Mouse (Mus musculus): ENCODE results near the gene Bckdha. TPM values are rescaled to one million over a fixed set of nuclear protein-coding genes. Genes with fewer than 3 reads are reported as not detected.

Bckdha gene
- polyA plus RNA-seq, 1 experiment from 2014 or later, result 45.1 TPM

DNA sequence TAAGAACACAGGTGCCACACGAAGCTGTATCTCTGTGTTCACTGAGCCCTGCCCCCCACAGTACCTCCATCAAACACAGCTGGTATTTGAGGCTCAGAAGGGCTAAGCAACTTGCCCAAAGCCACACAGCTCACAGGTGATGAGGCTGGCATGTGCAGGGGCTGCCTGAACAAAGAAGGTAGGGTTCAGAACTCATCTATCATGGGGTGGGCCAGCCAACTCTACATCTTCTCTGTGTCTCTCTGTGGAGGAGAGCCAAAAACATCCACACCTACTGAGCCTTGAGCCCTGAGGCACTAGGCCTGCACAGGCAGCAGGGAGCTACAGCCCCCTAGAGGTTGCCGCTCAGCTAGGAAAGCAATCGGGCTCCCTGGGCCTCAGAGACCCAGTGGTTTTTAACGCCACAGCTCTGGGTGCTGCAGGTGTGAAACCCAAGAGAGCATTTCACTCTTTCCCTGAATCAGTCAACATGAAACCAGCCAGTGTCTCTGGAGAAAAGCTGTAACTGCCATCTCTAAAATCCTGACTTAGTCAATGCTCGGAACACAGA, 11.1 kb downstream of the Bckdha start:
- Histone ChIP-seq H3K36me3 (replicated peaks; ENCODE audit: control insufficient read depth, insufficient read depth, low read depth, low read length) (no peaks in the 10 kb centered on the region), H3K9me3 (replicated peaks; ENCODE audit: control insufficient read depth, low read length) (no peaks in the 10 kb centered on the region), H3K4me3 (ENCODE audit: low read depth, low read length) (no peak overlapping the region), H3K27ac (replicated peaks; ENCODE audit: low read depth, low read length) (no peak overlapping the region), H3K4me2 (ENCODE audit: low read depth, low read length) (no peak overlapping the region), H3K9ac (replicated peaks; ENCODE audit: low read length) (no peak overlapping the region), H3K4me1 (ENCODE audit: control insufficient read depth, insufficient read depth, low read length) (no peaks in the 10 kb centered on the region), H3K27me3 (ENCODE audit: control insufficient read depth, insufficient read depth, low read length) (no peaks in the 10 kb centered on the region)
- ATAC-seq (replicated peaks; ENCODE audit: insufficient number of reproducible peaks, low FRiP score, low TSS enrichment, low read depth), result no peak
- no peak for DNase-seq (ENCODE audit: low spot score)
- WGBS, result 55% methylated on average over 5 of the region's 5 CpGs

DNA sequence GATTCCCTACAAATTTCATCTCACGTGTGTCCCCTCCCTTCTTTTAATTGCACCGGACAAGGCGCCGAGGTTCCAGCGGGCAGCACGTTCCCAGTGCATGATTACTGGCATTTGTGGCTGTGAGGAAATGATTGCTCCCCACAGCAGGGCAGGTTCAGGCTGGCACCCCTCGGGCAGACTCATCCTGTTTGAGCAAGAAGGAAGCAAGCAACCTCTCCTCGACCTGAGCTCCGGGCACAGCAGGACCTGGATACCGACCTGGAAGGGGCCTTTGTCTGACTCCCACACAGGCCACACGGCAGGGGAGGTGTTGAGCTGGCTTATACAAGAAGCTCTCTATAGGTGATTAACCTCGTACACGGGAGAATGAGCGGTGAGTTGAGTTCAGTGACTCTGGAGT, 13.7 kb downstream of the Bckdha start:
- H3K9me3 ChIP-seq (replicated peaks; ENCODE audit: control insufficient read depth, low read length), result no peaks in the 10 kb centered on the region
- no peak overlapping the region for H3K27ac ChIP-seq (replicated peaks; ENCODE audit: low read depth, low read length)
- H3K36me3 ChIP-seq (replicated peaks; ENCODE audit: control insufficient read depth, insufficient read depth, low read depth, low read length), result no peaks in the 10 kb centered on the region
- H3K9ac ChIP-seq (replicated peaks; ENCODE audit: low read length), result no peak overlapping the region
- DNase-seq (ENCODE audit: low spot score) (no peak), ATAC-seq (replicated peaks; ENCODE audit: insufficient number of reproducible peaks, low FRiP score, low TSS enrichment, low read depth) (no peak)
- H3K4me1 ChIP-seq (ENCODE audit: control insufficient read depth, insufficient read depth, low read length), result no peaks in the 10 kb centered on the region
- H3K4me3 ChIP-seq (ENCODE audit: low read depth, low read length), result no peak overlapping the region
- 53% methylated on average over 14 of the region's 14 CpGs for WGBS
- no peak overlapping the region for H3K4me2 ChIP-seq (ENCODE audit: low read depth, low read length)
- no peaks in the 10 kb centered on the region for H3K27me3 ChIP-seq (ENCODE audit: control insufficient read depth, insufficient read depth, low read length)

DNA sequence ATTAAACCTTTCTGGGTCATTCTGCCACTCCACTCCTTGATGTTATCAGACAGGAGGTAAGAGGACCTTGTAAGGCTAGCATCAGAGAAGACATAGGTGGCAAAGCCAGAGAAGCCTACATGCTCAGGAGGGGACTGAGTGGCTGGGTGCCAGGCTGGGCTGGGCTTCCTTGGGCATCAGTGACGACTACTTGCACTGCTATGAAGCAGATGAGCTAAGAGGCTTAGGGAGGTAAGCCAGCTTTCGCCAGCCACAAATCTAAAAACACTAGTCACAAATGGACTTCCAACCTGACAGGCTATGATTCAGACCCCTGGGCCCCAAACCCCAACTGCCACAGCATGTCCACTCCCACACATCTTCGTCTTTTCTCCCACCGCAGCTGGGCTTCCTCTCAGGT, 14.2 kb downstream of the Bckdha start:
- Histone ChIP-seq H3K9ac (replicated peaks; ENCODE audit: low read length) (no peak overlapping the region), H3K4me1 (ENCODE audit: control insufficient read depth, insufficient read depth, low read length) (no peaks in the 10 kb centered on the region), H3K4me2 (ENCODE audit: low read depth, low read length) (no peak overlapping the region), H3K27me3 (ENCODE audit: control insufficient read depth, insufficient read depth, low read length) (no peaks in the 10 kb centered on the region), H3K27ac (replicated peaks; ENCODE audit: low read depth, low read length) (no peak overlapping the region), H3K36me3 (replicated peaks; ENCODE audit: control insufficient read depth, insufficient read depth, low read depth, low read length) (no peaks in the 10 kb centered on the region), H3K4me3 (ENCODE audit: low read depth, low read length) (no peak overlapping the region), H3K9me3 (replicated peaks; ENCODE audit: control insufficient read depth, low read length) (no peaks in the 10 kb centered on the region)
- ATAC-seq (replicated peaks; ENCODE audit: insufficient number of reproducible peaks, low FRiP score, low TSS enrichment, low read depth) (no peak), DNase-seq (ENCODE audit: low spot score) (no peak)
- WGBS, result 86% methylated on average over 4 of the region's 4 CpGs

DNA sequence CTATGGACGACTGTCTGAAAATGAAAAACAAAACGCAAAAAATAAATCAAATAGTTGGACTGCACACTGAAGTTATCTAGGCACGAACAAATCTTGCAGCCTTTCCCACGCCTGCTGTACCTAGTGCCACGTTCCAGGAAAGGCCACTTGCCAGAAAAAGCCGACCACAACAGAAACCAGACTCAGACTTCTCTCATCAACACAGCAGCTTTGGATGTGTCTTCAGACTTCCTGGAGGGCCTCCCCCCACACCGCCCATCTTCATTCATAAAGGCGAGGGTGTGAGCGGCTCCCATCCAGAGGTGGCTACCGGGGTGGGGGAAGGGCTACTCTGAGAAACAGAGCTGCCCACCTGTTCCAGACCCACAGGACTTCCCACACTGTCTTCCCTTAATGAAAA, 14.6 kb downstream of the Bckdha start:
- Histone ChIP-seq H3K4me1 (ENCODE audit: control insufficient read depth, insufficient read depth, low read length) (no peaks in the 10 kb centered on the region), H3K4me2 (ENCODE audit: low read depth, low read length) (no peak overlapping the region), H3K36me3 (replicated peaks; ENCODE audit: control insufficient read depth, insufficient read depth, low read depth, low read length) (no peaks in the 10 kb centered on the region), H3K9me3 (replicated peaks; ENCODE audit: control insufficient read depth, low read length) (no peaks in the 10 kb centered on the region), H3K27ac (replicated peaks; ENCODE audit: low read depth, low read length) (no peak overlapping the region), H3K4me3 (ENCODE audit: low read depth, low read length) (no peak overlapping the region), H3K27me3 (ENCODE audit: control insufficient read depth, insufficient read depth, low read length) (no peaks in the 10 kb centered on the region), H3K9ac (replicated peaks; ENCODE audit: low read length) (no peak overlapping the region)
- 85% methylated on average over 10 of the region's 10 CpGs for WGBS
- ATAC-seq (replicated peaks; ENCODE audit: insufficient number of reproducible peaks, low FRiP score, low TSS enrichment, low read depth) (no peak), DNase-seq (ENCODE audit: low spot score) (no peak)

DNA sequence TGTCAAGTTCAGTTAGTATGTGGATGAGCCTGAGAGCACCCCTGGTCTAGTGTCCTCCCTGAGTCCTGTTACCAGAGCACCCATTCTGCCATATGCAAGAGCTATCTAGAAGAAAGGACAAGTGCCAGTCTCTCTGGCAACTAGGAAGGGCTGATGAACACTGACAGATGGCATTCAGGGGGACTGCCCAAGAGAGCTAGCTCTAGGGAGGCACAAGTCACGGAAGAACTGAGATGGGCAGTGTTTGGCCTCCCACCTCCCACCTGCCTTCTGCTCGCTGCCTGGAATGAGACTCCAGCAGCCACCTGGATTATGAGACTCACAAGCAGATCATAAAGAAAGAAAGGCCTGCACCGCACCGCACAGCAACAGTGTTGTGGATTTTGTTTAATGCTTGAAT, 19.0 kb downstream of the Bckdha start:
- H3K4me2 ChIP-seq (ENCODE audit: low read depth, low read length), result no peak overlapping the region
- no peak for DNase-seq (ENCODE audit: low spot score)
- 97% methylated on average over 4 of the region's 4 CpGs for WGBS
- no peaks in the 10 kb centered on the region for H3K4me1 ChIP-seq (ENCODE audit: control insufficient read depth, insufficient read depth, low read length)
- no peak overlapping the region for H3K9ac ChIP-seq (replicated peaks; ENCODE audit: low read length)
- no peak overlapping the region for H3K27ac ChIP-seq (replicated peaks; ENCODE audit: low read depth, low read length)
- no peaks in the 10 kb centered on the region for H3K36me3 ChIP-seq (replicated peaks; ENCODE audit: control insufficient read depth, insufficient read depth, low read depth, low read length)
- ATAC-seq (replicated peaks; ENCODE audit: insufficient number of reproducible peaks, low FRiP score, low TSS enrichment, low read depth), result no peak
- no peaks in the 10 kb centered on the region for H3K9me3 ChIP-seq (replicated peaks; ENCODE audit: control insufficient read depth, low read length)
- no peaks in the 10 kb centered on the region for H3K27me3 ChIP-seq (ENCODE audit: control insufficient read depth, insufficient read depth, low read length)
- no peak overlapping the region for H3K4me3 ChIP-seq (ENCODE audit: low read depth, low read length)

DNA sequence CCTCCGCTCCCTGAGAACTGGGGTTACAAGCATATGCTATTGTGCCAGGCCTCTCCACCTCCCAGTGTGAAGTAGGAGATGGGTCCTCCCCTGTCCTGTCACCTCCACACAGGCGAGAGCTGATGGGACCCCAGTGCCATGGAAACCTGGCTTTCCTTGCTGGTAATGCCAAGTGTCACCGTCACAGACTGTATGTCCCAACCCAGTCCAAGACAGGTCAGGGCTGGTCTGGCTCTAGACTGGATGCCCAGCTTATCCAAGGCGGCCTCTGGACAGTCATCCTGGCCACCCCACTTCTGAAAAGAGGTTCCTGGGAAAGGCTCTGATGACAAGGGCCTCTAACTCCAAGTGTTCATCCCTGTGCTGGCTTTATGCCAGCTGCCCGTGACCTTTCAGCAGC, 21.7 kb downstream of the Bckdha start:
- H3K9me3 ChIP-seq (replicated peaks; ENCODE audit: control insufficient read depth, low read length), result no peaks in the 10 kb centered on the region
- no peaks in the 10 kb centered on the region for H3K4me1 ChIP-seq (ENCODE audit: control insufficient read depth, insufficient read depth, low read length)
- ATAC-seq (replicated peaks; ENCODE audit: insufficient number of reproducible peaks, low FRiP score, low TSS enrichment, low read depth), result no peak
- 90% methylated on average over 5 of the region's 5 CpGs for WGBS
- no peaks in the 10 kb centered on the region for H3K27me3 ChIP-seq (ENCODE audit: control insufficient read depth, insufficient read depth, low read length)
- H3K4me3 ChIP-seq (ENCODE audit: low read depth, low read length), result no peak overlapping the region
- H3K27ac ChIP-seq (replicated peaks; ENCODE audit: low read depth, low read length), result no peak overlapping the region
- no peak overlapping the region for H3K4me2 ChIP-seq (ENCODE audit: low read depth, low read length)
- no peak overlapping the region for H3K9ac ChIP-seq (replicated peaks; ENCODE audit: low read length)
- no peaks in the 10 kb centered on the region for H3K36me3 ChIP-seq (replicated peaks; ENCODE audit: control insufficient read depth, insufficient read depth, low read depth, low read length)
- DNase-seq (ENCODE audit: low spot score), result no peak

DNA sequence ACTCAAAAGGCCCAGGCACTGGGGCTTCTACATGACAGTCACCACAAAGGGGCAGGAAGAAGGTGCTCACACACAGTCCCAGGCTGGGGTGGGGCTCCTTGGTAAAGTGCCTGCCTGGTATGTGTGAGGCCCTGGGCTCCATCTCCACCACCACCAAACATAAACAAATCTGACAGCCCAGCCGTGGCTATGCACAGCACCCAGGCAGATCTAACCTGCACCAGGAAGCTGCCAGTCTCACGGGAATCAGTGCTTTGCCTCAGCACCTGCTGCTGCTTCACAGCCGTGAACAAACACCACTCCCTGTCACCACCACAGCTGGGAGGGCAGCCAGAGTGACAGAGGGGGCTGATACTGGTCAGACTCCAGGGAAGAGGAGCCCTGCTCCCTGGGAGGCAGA, 22.4 kb downstream of the Bckdha start:
- ATAC-seq (replicated peaks; ENCODE audit: insufficient number of reproducible peaks, low FRiP score, low TSS enrichment, low read depth) (no peak), DNase-seq (ENCODE audit: low spot score) (no peak)
- H3K4me2 ChIP-seq (ENCODE audit: low read depth, low read length), result no peak overlapping the region
- H3K9me3 ChIP-seq (replicated peaks; ENCODE audit: control insufficient read depth, low read length), result no peaks in the 10 kb centered on the region
- H3K27ac ChIP-seq (replicated peaks; ENCODE audit: low read depth, low read length), result no peak overlapping the region
- H3K4me3 ChIP-seq (ENCODE audit: low read depth, low read length), result no peak overlapping the region
- no peaks in the 10 kb centered on the region for H3K36me3 ChIP-seq (replicated peaks; ENCODE audit: control insufficient read depth, insufficient read depth, low read depth, low read length)
- no peaks in the 10 kb centered on the region for H3K4me1 ChIP-seq (ENCODE audit: control insufficient read depth, insufficient read depth, low read length)
- H3K27me3 ChIP-seq (ENCODE audit: control insufficient read depth, insufficient read depth, low read length), result no peaks in the 10 kb centered on the region
- no peak overlapping the region for H3K9ac ChIP-seq (replicated peaks; ENCODE audit: low read length)
- 73% methylated on average over 3 of the region's 3 CpGs for WGBS

DNA sequence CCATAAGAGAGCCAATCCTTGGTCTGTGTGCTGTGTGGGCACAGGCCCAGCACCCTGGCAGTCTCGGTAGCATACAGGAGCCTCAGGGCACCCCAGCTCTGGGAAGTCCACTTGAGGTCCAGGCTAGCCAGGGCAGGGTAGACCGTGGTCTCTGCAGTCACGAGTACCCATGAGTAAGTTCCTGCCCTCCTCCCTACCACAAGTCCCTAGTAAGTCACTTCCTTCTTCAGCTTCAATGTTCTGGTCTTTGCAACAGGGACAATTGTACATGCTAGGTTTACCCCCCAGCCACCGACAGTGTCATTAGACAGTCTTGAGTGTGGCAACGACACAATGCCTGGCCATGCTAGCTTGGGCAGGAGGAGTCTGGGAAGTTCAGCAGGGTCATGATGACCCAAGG, 26.1 kb downstream of the Bckdha start:
- H3K4me3 ChIP-seq (ENCODE audit: low read depth, low read length), result no peak overlapping the region
- ATAC-seq (replicated peaks; ENCODE audit: insufficient number of reproducible peaks, low FRiP score, low TSS enrichment, low read depth), result no peak
- no peak for DNase-seq (ENCODE audit: low spot score)
- no peaks in the 10 kb centered on the region for H3K4me1 ChIP-seq (ENCODE audit: control insufficient read depth, insufficient read depth, low read length)
- no peaks in the 10 kb centered on the region; the same call in 1 of the 2 replicates for H3K27me3 ChIP-seq (ENCODE audit: control insufficient read depth, insufficient read depth, low read length)
- 89% methylated on average over 5 of the region's 5 CpGs for WGBS
- no peaks in the 10 kb centered on the region for H3K36me3 ChIP-seq (replicated peaks; ENCODE audit: control insufficient read depth, insufficient read depth, low read depth, low read length)
- no peak overlapping the region for H3K27ac ChIP-seq (replicated peaks; ENCODE audit: low read depth, low read length)
- H3K9me3 ChIP-seq (replicated peaks; ENCODE audit: control insufficient read depth, low read length), result no peaks in the 10 kb centered on the region
- no peak overlapping the region for H3K4me2 ChIP-seq (ENCODE audit: low read depth, low read length)
- no peak overlapping the region for H3K9ac ChIP-seq (replicated peaks; ENCODE audit: low read length)
